Mouse (Mus musculus) left cerebral cortex, postnatal 10 days (tissue): ENCODE measurements around the gene 1700022I11Rik. TPM values are rescaled to one million over a fixed set of nuclear protein-coding genes. Genes with fewer than 3 reads are reported as not detected.

Experiments used
- DNase-seq, 2 experiments: peaks; one replicate each; pipeline ENCODE4 v3.0.0; 2021 to 2022; ENCODE audit warnings: low spot score in 2 of 2, mixed read lengths in 1 of 2; ENCODE audit errors: extremely low spot score in 1 of 2
- intact Hi-C: fragments of 180-260 bp; cut with DNase I; formaldehyde crosslinking; loops from one replicate; pipeline ENCODE4 v1.15.1; 2025
- total RNA-seq, 2 experiments: library from RNA; stranded (reverse); gene quantifications; 2 replicates each; pipeline ENCODE4 v1.2.3; 2021

The 1700022I11Rik gene
- total RNA-seq = not detected

DNA sequence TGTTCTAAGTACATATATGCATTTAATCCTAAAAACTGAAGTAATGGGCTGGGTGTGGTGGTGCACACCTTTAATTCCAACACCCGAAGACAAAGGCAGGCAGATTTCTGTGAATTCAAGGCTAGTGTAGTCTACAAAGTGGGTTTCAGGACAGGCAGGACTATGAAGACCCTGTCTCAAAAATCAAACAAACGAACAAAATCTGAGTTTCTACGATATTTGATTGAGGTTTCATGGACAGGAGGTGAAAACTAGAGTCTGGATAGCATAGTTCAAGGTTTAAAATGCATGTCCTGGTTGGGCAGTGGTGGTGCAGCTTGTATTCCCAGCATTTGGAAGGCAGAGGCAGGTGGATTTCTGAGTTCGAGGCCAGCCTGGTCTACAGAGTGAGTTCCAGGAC is at the start of gene 1700022I11Rik:
Gene 1700022I11Rik (plus strand): TSS at position 301 of the 400 bp plus-strand sequence.
- intact Hi-C loops = no loop called here
- DNase-seq = no peak

DNA sequence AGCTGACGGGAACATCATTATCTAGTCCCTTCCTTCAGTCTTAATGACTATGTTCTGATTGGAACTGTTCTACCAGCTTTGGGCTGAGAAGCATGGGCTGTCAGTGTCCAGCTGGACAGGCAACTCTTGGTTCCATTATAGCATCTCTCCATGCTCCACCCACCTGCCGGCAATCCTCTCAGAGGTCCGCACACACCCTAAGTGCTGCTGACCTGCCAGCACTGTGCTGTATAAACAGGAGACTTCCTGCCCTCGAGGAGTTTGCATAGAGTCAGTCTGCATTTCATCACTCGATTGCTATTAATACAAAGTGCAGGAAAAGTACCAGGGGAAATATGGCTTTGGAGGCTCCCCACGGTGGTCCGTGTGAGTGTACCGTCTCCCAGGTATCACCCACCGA is 48.7 kb upstream of the 1700022I11Rik start:
- DNase-seq = peak in 1 of 2 experiments; percentile 20
- intact Hi-C loops = no loop called here

DNA sequence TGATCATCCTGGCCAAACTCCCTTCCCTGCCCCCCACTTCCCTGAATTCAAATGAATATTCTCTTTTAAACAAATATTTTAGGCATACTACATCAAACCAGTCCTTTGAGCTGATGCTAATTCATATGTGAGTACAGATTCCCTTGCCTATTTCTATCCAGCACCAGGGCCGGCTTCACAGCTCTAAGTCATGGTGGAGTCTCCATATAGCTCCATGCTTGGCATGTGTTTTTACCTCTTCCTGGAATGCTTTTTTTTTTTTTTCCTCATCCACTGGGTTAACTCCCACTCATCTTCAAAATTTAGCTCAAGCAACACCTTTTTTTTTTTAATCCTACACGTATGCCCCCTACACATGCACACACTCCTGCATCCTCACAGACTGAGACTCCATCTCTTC is 47.9 kb upstream of the 1700022I11Rik start:
- DNase-seq = peak; percentile 28 to 58
- intact Hi-C loops = no loop called here

DNA sequence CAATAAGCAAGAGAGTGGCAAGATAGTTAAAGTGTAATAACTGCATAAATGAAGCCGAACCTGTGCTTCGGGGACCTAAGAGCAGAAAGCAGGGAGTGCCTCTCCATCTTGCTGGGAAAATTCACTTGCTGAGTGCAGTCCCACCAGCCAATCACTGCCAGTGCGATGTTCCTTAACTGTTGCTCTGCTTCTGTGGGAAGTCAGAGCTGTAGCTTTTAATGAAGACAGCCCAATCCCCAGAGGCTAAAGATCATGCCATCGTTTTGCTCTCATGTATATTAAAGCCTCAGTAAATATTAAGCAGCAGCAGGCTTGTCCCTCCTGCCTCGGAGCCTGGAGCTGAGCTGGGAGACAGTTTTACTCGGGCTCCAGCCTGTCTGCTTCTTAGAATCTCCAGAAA is 47.3 kb upstream of the 1700022I11Rik start:
- intact Hi-C loops = loop anchor here (2.0 kb wide), 1 partner anchor 33 kb away; no protein-coding TSS in a partner anchor
- DNase-seq = peak in 1 of 2 experiments; percentile 12

DNA sequence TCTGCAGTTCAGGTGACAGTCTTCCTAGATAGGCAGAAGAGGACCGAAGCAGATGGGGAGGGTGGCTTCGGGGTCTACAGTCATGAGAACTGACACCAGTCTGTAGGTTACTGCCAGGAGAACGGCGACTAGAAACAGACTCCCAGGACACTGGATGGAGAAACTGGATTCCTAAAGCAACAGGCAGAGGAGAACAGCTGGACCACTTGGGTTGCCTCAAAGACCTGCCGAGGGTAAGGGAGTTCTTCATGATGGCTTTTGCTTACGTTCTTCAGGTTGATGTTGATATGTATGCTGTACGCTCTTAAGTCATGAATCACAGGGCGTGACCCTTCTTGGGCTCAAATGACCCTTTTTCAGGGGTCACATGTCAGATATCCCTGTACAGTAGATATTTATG is 46.9 kb upstream of the 1700022I11Rik start:
- peak in 1 of 2 experiments; percentile 5 for DNase-seq
- intact Hi-C loops = loop anchor here (2.0 kb wide), 1 partner anchor 34 kb away; no protein-coding TSS in a partner anchor

DNA sequence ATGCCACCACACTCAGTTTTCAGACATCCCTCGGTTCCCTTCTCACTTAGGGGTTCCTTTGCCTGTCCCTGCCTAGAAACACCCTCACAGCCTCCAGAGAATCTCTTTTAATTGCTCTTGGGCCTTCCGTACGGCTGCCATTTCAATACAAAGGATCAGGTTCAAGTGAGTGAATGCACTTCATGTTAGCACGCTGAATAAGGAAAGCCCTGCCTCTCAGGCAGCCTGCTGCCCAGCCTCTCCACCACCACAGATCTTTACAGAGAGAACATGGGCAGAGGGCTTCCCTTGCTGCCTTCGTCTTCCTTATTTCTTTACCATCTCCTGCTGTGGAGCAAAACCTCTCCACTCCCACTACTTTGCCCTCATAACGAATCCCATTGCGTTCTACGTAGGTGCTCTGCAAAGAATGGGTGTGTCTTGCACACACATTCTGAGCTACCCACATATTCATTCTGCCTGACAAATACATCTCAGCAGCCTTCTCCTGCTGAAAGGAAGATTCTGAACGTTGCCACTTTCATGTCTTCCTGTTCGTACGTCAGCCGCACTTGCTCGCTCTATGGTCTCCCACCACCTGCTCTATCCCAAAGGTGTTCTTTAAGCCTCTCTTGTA is 45.2 kb upstream of the 1700022I11Rik start:
- intact Hi-C loops = no loop called here

DNA sequence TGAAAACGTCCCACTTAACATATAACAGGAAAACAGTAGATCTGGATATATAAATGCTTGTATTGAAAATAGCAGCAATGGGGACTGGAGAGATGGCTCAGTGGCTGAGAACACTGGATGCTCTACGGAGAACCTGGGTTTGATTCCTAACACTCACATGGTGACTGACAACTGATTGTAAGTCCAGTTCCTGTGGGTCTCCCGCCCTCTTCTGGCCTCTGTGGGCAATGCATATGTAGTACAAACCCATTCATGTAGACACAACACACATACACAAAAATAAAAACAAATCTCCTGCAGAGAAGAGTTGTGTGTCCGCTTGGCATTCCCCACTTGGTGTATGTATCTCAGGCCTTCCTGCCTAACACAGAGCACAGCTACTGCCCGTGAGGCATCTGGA is 41.2 kb upstream of the 1700022I11Rik start:
- intact Hi-C loops = no loop called here
- DNase-seq = peak in 1 of 2 experiments; percentile 10

More for the DNA sequence above, 45.2 kb upstream of the 1700022I11Rik start:
- DNase-seq = peak in 1 of 2 experiments; percentile 7

DNA sequence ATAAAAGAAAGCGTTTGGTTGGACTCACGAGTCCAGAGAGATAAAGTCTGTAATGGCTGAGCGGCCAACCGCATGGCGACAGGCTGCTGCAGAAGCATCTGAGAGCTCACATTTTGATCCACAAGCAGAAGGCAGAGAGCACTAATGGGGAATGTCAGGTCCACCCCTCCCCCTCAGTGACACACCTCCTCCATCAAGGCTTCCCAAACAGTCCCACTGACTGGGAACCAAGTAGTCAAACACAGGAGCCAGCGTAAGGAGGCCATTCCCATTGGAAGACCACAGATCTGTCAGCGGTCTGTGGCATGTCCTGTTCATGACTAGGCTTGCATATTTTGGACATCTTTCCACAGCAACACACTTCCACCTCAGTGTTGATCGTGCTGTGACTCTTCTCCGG is 40.5 kb upstream of the 1700022I11Rik start:
- intact Hi-C loops = no loop called here
- peak in 1 of 2 experiments; percentile 9 for DNase-seq

DNA sequence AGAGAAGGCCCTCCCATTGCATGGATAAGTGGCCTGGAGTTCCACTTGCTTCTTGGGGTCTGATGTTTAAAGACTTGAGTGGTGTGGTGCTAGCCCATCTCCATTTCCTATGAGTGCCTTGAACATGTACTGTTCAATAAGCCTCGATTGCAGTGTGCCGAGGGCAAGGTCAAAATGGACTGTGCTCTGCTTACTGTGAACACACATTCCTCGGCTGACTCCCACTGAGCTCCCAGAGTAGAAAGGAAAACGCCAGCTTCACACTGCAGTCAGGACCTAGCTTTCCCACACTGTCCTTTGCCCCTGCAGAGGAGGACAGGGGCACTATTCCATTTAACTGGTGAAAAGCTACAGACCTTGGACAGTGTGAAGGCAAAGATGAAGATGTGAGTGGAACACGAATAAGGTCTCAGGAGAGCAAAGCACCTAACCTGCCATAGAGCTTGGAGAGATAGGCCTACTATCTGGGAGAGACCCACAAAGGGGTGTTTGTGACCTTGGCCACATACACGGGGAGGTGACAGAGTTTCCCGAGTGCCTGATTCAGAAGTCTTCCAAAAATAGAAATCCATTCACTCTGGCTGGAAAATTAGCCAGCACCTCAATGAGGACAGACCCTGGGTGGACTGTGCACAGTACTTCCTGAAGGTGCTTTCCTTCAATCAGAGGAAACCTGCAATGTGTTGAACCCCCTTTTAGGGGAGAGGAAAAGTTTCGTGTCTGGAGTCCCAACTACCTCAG is 37.0 kb upstream of the 1700022I11Rik start:
- DNase-seq = peak in 1 of 2 experiments; percentile 16
- intact Hi-C loops = no loop called here

DNA sequence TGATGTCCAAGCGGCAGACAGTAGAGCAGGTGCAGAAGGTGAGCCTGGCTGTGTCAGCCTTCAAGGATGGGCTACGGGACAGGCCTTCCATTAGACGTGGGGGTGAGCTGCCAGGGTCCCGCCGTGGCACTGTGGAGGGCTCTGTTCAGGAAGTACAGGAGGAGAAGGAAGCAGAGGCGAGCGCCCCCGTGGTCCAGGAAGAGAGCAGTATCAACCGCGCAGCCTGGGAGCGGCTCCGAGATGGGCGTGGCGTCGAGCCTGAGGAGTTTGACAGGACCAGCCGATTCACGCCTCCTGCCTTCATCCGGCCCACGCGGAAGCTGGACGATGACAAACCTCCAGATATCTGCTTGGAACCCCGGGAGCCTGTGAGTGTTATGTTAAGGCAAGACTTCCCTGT is 35.8 kb upstream of the 1700022I11Rik start:
- DNase-seq = peak in 1 of 2 experiments; percentile 86
- intact Hi-C loops = no loop called here

DNA sequence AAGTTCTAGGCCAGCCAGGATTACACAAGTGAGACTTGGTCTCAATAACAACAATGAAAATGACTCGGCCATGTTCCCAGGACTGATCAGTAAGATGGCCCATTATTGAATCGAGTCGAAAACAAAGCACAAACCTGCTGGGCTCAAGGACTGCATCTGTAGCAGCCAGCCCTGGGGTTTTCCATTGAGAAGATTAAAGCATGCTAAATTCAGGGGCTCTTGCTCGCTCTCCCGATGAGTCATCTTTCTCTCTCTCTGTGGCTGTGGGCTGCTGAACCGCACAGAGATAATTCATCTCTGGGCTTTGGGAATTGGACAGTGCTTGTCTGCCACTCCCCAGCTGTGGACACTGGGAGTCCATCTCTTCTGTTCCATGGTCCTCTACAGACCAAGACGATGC is 28.0 kb upstream of the 1700022I11Rik start:
- intact Hi-C loops = no loop called here
- peak in 1 of 2 experiments; percentile 12 for DNase-seq

DNA sequence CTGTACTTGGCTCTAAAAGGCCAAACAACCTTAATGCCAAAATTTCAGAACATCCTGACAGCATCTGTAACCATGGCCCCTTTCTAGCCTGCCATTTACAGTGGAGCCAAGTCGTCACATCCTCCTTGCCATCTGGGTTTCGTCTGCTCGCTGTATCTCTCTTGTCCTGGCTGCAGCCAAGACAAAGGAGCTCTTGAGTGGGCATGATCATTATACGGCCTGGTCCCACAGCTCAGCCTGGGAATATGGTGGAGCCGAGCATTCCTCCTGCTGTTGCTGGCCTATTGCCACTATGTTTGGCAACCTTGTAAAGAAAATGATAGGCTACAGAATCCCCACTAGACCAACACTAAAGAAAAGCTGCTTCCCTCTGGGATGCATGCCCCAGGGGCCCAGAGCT is 26.1 kb upstream of the 1700022I11Rik start:
- DNase-seq = peak in 1 of 2 experiments; percentile 32
- intact Hi-C loops = no loop called here

DNA sequence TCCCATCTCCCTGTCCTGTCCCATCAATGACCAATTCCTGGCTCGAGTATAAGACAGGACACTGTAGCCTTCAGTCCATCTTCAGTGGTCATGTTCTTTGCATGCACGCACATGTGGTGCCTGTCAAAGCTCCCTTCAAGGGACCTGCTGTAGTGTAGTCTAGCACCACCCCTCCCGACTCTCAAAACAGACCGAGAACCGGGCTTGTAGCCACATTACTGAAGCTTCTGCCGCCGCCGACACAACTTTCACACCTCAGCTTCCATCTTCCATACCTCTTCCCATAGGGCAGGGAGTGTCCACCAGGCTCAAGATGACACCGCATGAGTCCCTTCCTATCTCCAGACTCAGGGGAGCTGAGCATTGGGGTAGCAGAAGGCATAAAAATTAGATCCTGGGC is 25.2 kb upstream of the 1700022I11Rik start:
- intact Hi-C loops = no loop called here

DNA sequence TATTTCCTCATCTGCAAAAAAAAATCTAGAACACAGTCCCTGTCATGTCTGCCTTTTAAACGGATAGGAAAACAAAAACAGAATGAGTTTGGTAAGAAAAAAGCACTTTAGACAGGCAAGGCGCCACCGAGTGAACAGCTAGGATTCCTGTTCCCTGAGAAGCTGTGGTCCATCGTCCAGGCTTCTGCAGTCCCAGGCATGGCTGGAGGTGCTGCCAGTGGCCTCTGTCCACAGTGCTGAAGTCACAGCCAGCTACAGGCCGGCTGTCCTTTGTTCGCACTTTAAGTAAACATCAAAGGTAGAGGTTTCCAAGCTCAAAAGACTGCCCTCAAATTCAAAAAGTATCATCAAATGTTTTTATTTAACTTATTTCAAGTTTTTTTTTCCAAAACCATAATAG is 24.4 kb upstream of the 1700022I11Rik start:
- intact Hi-C loops = no loop called here

More for the DNA sequence above, 25.2 kb upstream of the 1700022I11Rik start:
- peak; percentile 29 to 37 for DNase-seq

DNA sequence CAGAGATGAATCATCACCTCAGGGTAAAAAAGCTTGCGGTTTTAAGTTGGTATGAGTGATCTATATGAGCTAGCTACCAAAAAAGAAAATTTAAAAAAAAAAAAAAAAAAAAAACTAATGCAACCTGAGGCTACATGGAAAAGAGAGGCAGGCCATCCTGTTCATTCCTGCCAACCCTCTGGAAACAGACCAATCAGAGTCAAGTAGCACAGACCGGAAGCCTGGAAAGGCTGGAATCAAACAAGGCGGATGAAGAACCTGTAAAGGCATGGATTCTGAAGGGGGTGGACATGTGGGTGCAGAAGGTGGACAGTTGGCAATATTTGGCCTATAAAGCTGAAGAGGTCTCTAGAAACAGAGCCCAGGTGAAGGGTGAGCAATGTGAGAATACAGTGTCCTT is 24.0 kb upstream of the 1700022I11Rik start:
- peak in 1 of 2 experiments; percentile 14 for DNase-seq
- intact Hi-C loops = no loop called here

More for the DNA sequence above, 24.4 kb upstream of the 1700022I11Rik start:
- DNase-seq = peak; percentile 22 to 56

DNA sequence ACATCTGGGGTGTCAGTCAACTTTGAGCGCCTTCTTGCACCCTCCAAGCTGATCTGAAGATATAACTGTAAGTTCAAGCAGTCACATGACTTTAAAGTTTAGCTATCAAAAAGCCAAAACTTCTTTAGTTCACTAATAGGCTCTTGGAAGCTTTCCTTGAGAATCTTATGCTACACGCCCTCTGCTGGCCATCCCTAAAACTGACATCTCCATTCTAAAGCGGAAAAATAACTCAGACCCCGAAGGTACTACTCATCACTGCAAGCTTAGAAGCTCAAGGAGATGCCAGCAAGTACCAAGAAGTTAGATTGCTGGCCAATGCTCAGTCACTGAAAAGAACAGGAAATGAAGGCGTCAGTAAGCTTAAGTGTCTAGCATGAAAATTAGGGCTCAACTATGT is 23.5 kb upstream of the 1700022I11Rik start:
- peak; percentile 71 to 85 for DNase-seq
- intact Hi-C loops = no loop called here

DNA sequence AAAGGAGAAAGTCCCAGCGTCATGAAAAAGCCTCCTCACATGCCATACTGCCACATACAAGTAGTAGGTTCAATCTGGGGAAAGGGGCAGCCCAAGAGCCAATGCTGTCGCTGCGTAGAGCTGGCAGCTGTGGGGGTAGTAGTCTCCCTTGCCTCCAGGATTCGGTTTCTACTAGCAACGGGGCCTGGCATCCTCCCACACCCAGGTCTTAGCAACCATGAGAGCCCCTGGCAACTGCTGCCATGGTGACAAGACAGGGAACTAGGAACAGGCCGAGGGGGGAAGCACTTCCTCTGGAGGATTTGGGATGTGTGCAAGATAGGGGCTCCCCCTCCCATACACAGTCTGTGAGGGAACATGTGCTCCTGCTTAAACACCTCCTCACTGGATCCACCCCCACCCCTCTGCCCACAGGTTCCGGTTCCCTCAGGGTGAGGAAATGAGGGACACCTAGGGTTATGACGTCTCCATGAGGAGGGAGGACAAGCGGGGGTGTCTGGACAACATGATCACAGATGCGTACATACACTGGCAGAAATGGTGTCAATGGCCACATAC is 22.6 kb upstream of the 1700022I11Rik start:
- peak; percentile 88 to 94 for DNase-seq
- intact Hi-C loops = no loop called here

DNA sequence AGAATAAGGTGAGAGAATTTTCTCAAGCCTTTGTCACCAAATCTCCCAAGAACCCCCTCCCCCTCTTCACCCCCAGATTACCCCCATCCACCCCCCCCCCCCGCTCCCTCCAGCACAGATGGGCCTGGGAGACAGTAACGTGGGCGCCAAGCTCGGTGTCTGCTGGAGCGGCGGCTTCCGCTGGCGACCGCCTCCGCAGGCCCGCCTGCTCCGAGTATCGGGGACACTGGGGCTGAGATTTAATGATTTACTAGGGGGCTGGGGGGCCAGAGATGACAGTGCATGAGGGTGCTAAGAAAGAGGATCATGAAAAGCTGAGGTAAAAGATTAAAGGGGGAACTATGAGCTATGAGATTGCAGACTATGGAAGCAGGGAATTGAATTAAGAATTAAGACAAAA is 20.9 kb upstream of the 1700022I11Rik start:
- peak in 1 of 2 experiments; percentile 60 for DNase-seq
- intact Hi-C loops = no loop called here

DNA sequence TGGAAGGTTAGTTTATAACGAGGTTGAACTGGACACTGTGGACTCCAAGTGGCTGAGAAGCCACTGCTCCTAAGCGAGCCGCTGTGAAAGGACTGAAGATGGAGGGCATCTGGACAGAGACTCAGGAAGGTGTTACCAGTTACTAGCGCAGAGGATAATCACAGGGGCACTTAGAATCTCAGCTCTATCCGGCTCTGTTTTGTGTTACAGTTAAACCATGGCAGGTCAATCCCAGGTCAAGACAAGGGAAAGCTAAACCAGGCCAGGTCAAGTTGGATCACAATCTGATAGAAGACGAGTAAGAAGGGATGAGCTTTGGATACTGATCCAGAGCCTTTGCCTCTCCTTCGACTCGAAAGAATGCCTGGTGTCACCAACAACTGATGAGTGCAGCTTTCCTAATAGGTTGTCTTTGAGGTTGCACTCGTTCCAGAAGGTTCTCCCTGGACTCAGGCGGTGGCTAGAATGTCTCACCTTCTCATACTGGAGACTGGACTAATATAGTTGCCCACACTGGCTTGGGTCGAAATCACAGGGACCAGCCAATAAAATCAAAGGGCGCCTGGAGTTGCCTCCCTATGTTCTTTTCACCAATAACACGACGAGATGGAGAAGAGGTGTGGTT is 20.2 kb upstream of the 1700022I11Rik start:
- intact Hi-C loops = no loop called here
- peak in 1 of 2 experiments; percentile 19 for DNase-seq
